Mouse (Mus musculus) kidney, adult 18-20 months (tissue): ENCODE measurements around the gene Slmap.
"Not testable (repeated sequence)": the region's sequence is repeated elsewhere in the genome, so short reads cannot be mapped to it uniquely, and the experiment has no call there.

Source experiments
- DNase-seq: peaks from one replicate; pipeline ENCODE4 v3.0.0; 2021

Gene Slmap

GRCm38 (mm10) chr14:26534757-26535479 is at the start of gene Slmap:
Gene Slmap, minus strand, starts transcription at chr14:26534931.
- DNase-seq: peak; percentile 100

- no peak for DNase-seq
These were observed 48.9 kb upstream of the Slmap start for GRCm38 (mm10) chr14:26583645-26584044.

- peak; percentile 89 for DNase-seq
These were observed 44.9 kb upstream of the Slmap start for GRCm38 (mm10) chr14:26579346-26580343.

- peak; percentile 13 for DNase-seq
These were observed 44.1 kb upstream of the Slmap start for GRCm38 (mm10) chr14:26578791-26579191.

- no peak for DNase-seq
These were observed 41.6 kb upstream of the Slmap start for GRCm38 (mm10) chr14:26576255-26576780.

- DNase-seq: not testable (repeated sequence)
These were observed 38.8 kb upstream of the Slmap start, which contains the start of gene Dennd6a for GRCm38 (mm10) chr14:26573556-26573955. Gene Dennd6a, plus strand, starts transcription at chr14:26573856.

GRCm38 (mm10) chr14:26571951-26572675 is 37.4 kb upstream of the Slmap start:
- peak; percentile 9 for DNase-seq

- DNase-seq: no peak
These were observed 35.1 kb upstream of the Slmap start for GRCm38 (mm10) chr14:26569880-26570279.

- no peak for DNase-seq
These were observed 27.5 kb upstream of the Slmap start for GRCm38 (mm10) chr14:26562247-26562646.

GRCm38 (mm10) chr14:26558536-26558935 is 23.8 kb upstream of the Slmap start:
- DNase-seq: no peak

- peak; percentile 20 for DNase-seq
These were observed 22.9 kb upstream of the Slmap start for GRCm38 (mm10) chr14:26557581-26557980.

- DNase-seq: no peak
These were observed 18.1 kb upstream of the Slmap start for GRCm38 (mm10) chr14:26552853-26553252.

- no peak for DNase-seq
These were observed 17.7 kb upstream of the Slmap start for GRCm38 (mm10) chr14:26552441-26552840.

- no peak for DNase-seq
These were observed 16.0 kb upstream of the Slmap start for GRCm38 (mm10) chr14:26550712-26551111.

GRCm38 (mm10) chr14:26547516-26548488 is 13.1 kb upstream of the Slmap start:
- DNase-seq: no peak

GRCm38 (mm10) chr14:26542136-26542535 is 7.4 kb upstream of the Slmap start:
- no peak for DNase-seq

GRCm38 (mm10) chr14:26540577-26540976 is 5.8 kb upstream of the Slmap start:
- no peak for DNase-seq

- no peak for DNase-seq
These were observed 4.5 kb upstream of the Slmap start for GRCm38 (mm10) chr14:26539241-26539640.

- DNase-seq: peak; percentile 61
These were observed 642 bp downstream of the Slmap start for GRCm38 (mm10) chr14:26533821-26534756.

- DNase-seq: peak; percentile 34
These were observed 1.5 kb downstream of the Slmap start for GRCm38 (mm10) chr14:26533267-26533666.
